9 mouse cellular contexts compared by ENCODE assay signal in genomic region chr12:74284020-74284684, GRCm38 (mm10). TPM values are rescaled to one million over a fixed set of nuclear protein-coding genes. Genes with fewer than 3 reads are reported as not detected.
DNase-seq lines count a peak whose midpoint lies in the region; ATAC-seq and TF ChIP-seq lines count a peak whose summit lies in the region.
"Had no signal": no experiment of that assay in that cellular context is flagged by ENCODE, and none has a peak within 500 bp of the region (broad histone marks: within the 10 kb centered on the region; RNA-seq: fewer than 3 reads in every experiment).

No protein-coding gene starts in this region.

- H3K4me3 ChIP-seq in cortical plate, adult 2 months (ENCODE audit: insufficient read depth, low read length), result peak overlapping the region; percentile 60
- peak overlapping the region; percentile 48 for H3K4me3 ChIP-seq in hindbrain, embryonic 16.5 days (ENCODE audit: low read length)

- WGBS in hindbrain, embryonic 16.5 days, result under 1% methylated on average over 48 of the region's 49 CpGs

- peak; percentile 82 for DNase-seq in WW6 (ENCODE audit: low read depth, low spot score)
- peak; percentile 69 for DNase-seq in gastrocnemius, postnatal 10 days
- DNase-seq in left cerebral cortex, adult 11 months (ENCODE audit: low spot score), result peak; percentile 93
- DNase-seq in lung, postnatal 14 days, result peak; percentile 42
- DNase-seq in right cerebral cortex, adult 18-20 months, result peak; percentile 97
- DNase-seq in urinary bladder, postnatal 4 days (ENCODE audit: low spot score in 2 of 2), result peak; percentile 74 to 87

- peak; percentile 86 for TF ChIP-seq POLR2A in cortical plate, adult 2 months (IDR thresholded peaks at IDR 0.05; ENCODE audit: extremely low read depth, insufficient read depth, low read length)

- no peaks in the 10 kb centered on the region; the same call in 1 of the 2 replicates for H3K4me1 ChIP-seq in cortical plate, adult 2 months (ENCODE audit: control insufficient read depth, insufficient read depth, low read length)
- H3K4me1 ChIP-seq in hindbrain, embryonic 16.5 days (ENCODE audit: control insufficient read depth, insufficient read depth, low read depth, low read length), result peaks cover 14% of the 10 kb centered on the region

- peak; percentile 97 for ATAC-seq in hindbrain, embryonic 16.5 days

- peak overlapping the region; percentile 55 for H3K9ac ChIP-seq in hindbrain, embryonic 16.5 days (ENCODE audit: low read depth, low read length)

- H3K36me3 ChIP-seq in hindbrain, embryonic 16.5 days (ENCODE audit: control insufficient read depth, insufficient read depth, low read length), result no peaks in the 10 kb centered on the region

- no peaks in the 10 kb centered on the region for H3K27me3 ChIP-seq in hindbrain, embryonic 16.5 days (replicated peaks; ENCODE audit: control insufficient read depth, insufficient read depth, low read length)

- TF ChIP-seq CTCF in cortical plate, adult 2 months (IDR thresholded peaks at IDR 0.05; ENCODE audit: extremely low read depth, insufficient read depth, low read length), result peak; percentile 49

- H3K27ac ChIP-seq in cortical plate, adult 2 months (ENCODE audit: insufficient read depth, low read length), result 0 out of 2 replicates have a peak overlapping the region, but pooled peaks have one; percentile 3
- H3K27ac ChIP-seq in hindbrain, embryonic 16.5 days (ENCODE audit: low read depth, low read length), result peak overlapping the region; percentile 17; the same call in 1 of the 2 replicates

- H3K4me2 ChIP-seq in hindbrain, embryonic 16.5 days (ENCODE audit: low read length), result peak overlapping the region; percentile 80

- no peaks in the 10 kb centered on the region; the same call in 1 of the 2 replicates for H3K9me3 ChIP-seq in hindbrain, embryonic 16.5 days (ENCODE audit: control insufficient read depth, low read length)

RNA-seq across cellular contexts. Expression of gene Gm11042, which starts 32.0 kb away (rescaled TPM):
- polyA plus RNA-seq in cortical plate, adult 2 months (2012; rRNA removed), result not detected in 2 replicates
- not detected for total RNA-seq in gastrocnemius, postnatal 10 days (2021)
- polyA plus RNA-seq in hindbrain, embryonic 16.5 days (2015; fragmentation: Nextera tagmentation; extraction: Ambion mirVana), result not detected in 2 replicates
- polyA plus RNA-seq: spleen, adult 2 months had no signal

Comparison
In these comparisons a context has a peak if more than half of its experiments do, and no peak if none do; other contexts are left out.
1. Peak in every context shown above with its lines: DNase-seq, ATAC-seq, H3K4me3 ChIP-seq and H3K27ac ChIP-seq.
2. DNase-seq: peak in every context shown above with its lines; median percentile 97 in right cerebral cortex, adult 18-20 months; 93 in left cerebral cortex, adult 11 months; 82 in WW6; 80 in urinary bladder, postnatal 4 days; 69 in gastrocnemius, postnatal 10 days; 42 in lung, postnatal 14 days.